Mouse (Mus musculus) hindbrain, embryonic 11.5 days (tissue): ENCODE results near the gene Pamr1. TPM values are rescaled to one million over a fixed set of nuclear protein-coding genes. Genes with fewer than 3 reads are reported as not detected.
A peak's percentile ranks its signal among the peaks of the same experiment; 100 is the strongest.

Experiments
- ATAC-seq: fragments of 200-750 bp; cut with Nextera tagmentation; 2 replicates; pipeline ENCODE4 v1.8.0; 2017; ENCODE audit warnings: mild to moderate bottlenecking, moderate TSS enrichment, moderate library complexity; ENCODE audit not compliant: low FRiP score
- DNase-seq: peaks from one replicate; pipeline ENCODE4 v3.0.0-alpha.2; 2015; ENCODE audit warnings: low spot score
- H3K27ac ChIP-seq: fragments of 300-500 bp; sonication (generic); 2 replicates; pipeline ENCODE4 v1.5.1; 2014; ENCODE audit warnings: mild to moderate bottlenecking, low read depth, low read length
- H3K27me3 ChIP-seq: fragments of 300-500 bp; sonication (generic); 2 replicates; pipeline ENCODE4 v1.6.1; 2014; ENCODE audit warnings: mild to moderate bottlenecking, low read length, moderate library complexity, mixed read lengths; ENCODE audit not compliant: control insufficient read depth, insufficient read depth
- H3K36me3 ChIP-seq: fragments of 300-500 bp; sonication (generic); 2 replicates; pipeline ENCODE4 v1.6.1; 2014; ENCODE audit warnings: mild to moderate bottlenecking, low read length, moderate library complexity, mixed read lengths; ENCODE audit not compliant: control insufficient read depth, insufficient read depth
- H3K4me1 ChIP-seq: fragments of 300-500 bp; sonication (generic); replicated peaks from 2 replicates; pipeline ENCODE4 v1.6.1; 2014; ENCODE audit warnings: low read length, mixed read lengths; ENCODE audit not compliant: control insufficient read depth, insufficient read depth
- H3K4me2 ChIP-seq: fragments of 300-500 bp; sonication (generic); replicated peaks from 2 replicates; pipeline ENCODE4 v1.6.1; 2014; ENCODE audit warnings: mild to moderate bottlenecking, low read depth, low read length
- H3K4me3 ChIP-seq: fragments of 300-500 bp; sonication (generic); 2 replicates; pipeline ENCODE4 v1.5.1; 2014; ENCODE audit warnings: low read depth, low read length
- H3K9ac ChIP-seq: fragments of 300-500 bp; sonication (generic); 2 replicates; pipeline ENCODE4 v1.6.1; 2014; ENCODE audit warnings: low read depth, low read length
- H3K9me3 ChIP-seq: fragments of 300-500 bp; sonication (generic); 2 replicates; pipeline ENCODE4 v1.6.1; 2016; ENCODE audit warnings: low read length; ENCODE audit not compliant: control insufficient read depth
- WGBS: fragments of 180-500 bp; shearing (Covaris S2); extraction: QIAGEN DNeasy Blood & Tissue Kit; methylation state at CpG from one replicate; pipeline ENCODE4 v1.1.7; 2014; 5-methylcytosine and 5-hydroxymethylcytosine counted together
- polyA plus RNA-seq: library from polyadenylated mRNA; unstranded; fragments of >200 nt; fragmentation: Nextera tagmentation; extraction: Ambion mirVana; gene quantifications from 2 replicates; pipeline ENCODE4 v1.2.1, GENCODE M21; 2014

Pamr1 gene
- polyA plus RNA-seq, 1 experiment from 2014 or later = 1.8 TPM

GRCm38 (mm10) chr2:102579248-102579647, 29.4 kb downstream of the Pamr1 start:
- Histone ChIP-seq H3K27ac (no peak overlapping the region), H3K4me1 (no peaks in the 10 kb centered on the region), H3K9me3 (no peaks in the 10 kb centered on the region), H3K36me3 (no peaks in the 10 kb centered on the region), H3K4me3 (no peak overlapping the region), H3K4me2 (no peak overlapping the region), H3K9ac (no peak overlapping the region), H3K27me3 (no peaks in the 10 kb centered on the region)
- WGBS = 83% methylated on average over 4 of the region's 4 CpGs
- ATAC-seq = no peak
- no peak for DNase-seq

GRCm38 (mm10) chr2:102589977-102590376, 40.2 kb downstream of the Pamr1 start:
- Histone ChIP-seq H3K27ac (no peak overlapping the region), H3K9me3 (no peaks in the 10 kb centered on the region), H3K4me1 (no peaks in the 10 kb centered on the region), H3K4me3 (no peak overlapping the region), H3K36me3 (no peaks in the 10 kb centered on the region), H3K9ac (no peak overlapping the region), H3K27me3 (no peaks in the 10 kb centered on the region), H3K4me2 (no peak overlapping the region)
- 40% methylated on average over 2 of the region's 2 CpGs for WGBS
- ATAC-seq (peak; percentile 67), DNase-seq (peak; percentile 72)

DNA sequence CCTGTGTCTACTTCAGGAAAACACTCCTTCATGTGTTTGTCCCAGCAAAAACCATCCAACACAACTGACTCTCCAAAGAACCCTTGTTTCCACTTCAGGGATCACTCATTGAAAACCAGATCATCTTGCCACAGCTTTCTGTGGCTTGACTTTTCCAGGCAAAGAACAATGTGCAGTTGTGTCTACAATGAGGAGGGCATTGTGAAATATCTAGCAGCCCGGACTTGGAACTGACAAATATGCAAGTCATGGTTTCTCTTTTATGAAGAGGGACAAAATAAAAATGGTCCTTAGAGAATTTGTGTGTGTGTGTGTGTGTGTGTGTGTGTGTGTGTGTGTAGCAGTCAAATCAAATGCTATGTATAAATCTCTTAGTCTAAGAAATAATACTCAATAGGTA, 44.7 kb downstream of the Pamr1 start:
- Histone ChIP-seq H3K4me2 (no peak overlapping the region), H3K36me3 (no peaks in the 10 kb centered on the region), H3K27ac (no peak overlapping the region), H3K27me3 (no peaks in the 10 kb centered on the region), H3K4me1 (no peaks in the 10 kb centered on the region), H3K4me3 (no peak overlapping the region), H3K9me3 (no peaks in the 10 kb centered on the region), H3K9ac (no peak overlapping the region)
- WGBS = 61% methylated on average over 1 of the region's 1 CpGs
- DNase-seq (no peak), ATAC-seq (no peak)

DNA sequence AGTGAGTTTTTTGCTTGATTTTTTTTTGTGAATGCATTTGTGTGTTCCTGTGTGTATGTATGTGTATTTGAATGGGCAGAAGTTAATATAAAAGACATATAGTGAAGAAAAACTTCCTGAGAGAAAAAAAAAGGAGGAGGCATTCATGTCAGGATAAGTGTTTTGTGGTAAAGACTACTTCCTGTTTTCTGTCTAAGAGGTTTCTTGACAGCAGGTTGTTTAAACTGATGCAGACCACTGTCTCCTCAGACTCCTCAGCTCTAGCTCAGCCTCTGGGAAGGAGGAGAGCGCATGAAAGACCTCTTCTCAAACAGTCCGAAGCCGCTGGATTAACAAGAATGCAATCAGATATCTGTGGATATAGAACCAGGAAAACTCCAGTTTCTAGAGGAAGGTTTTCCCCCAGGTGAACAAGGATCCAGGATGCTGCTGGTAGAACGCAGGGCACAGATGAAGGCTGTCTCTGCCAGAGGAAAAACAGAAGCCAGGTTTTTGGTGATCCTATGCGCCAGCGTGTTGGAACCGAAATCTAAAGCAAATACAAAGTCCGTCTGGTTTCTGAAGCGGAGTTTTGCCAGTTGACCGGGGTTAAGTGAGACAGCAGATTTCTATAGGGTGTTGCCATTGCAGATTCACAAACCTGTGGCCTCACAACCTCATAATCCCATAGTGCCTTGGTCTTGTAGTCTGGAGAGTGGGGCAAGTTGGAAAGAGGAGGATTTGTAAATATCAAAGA, 45.8 kb downstream of the Pamr1 start:
- Histone ChIP-seq H3K4me2 (no peak overlapping the region), H3K9me3 (no peaks in the 10 kb centered on the region), H3K4me3 (no peak overlapping the region), H3K27me3 (no peaks in the 10 kb centered on the region), H3K9ac (no peak overlapping the region), H3K4me1 (no peaks in the 10 kb centered on the region), H3K36me3 (no peaks in the 10 kb centered on the region), H3K27ac (no peak overlapping the region)
- 95% methylated on average over 10 of the region's 10 CpGs for WGBS
- ATAC-seq (no peak), DNase-seq (no peak)

- no peak overlapping the region for H3K9ac ChIP-seq
- H3K27me3 ChIP-seq = no peaks in the 10 kb centered on the region
- no peak overlapping the region for H3K4me3 ChIP-seq
- ATAC-seq = 0 out of 2 replicates have a peak, but pooled peaks have one; percentile 43
- no peak overlapping the region for H3K27ac ChIP-seq
- H3K4me2 ChIP-seq = no peak overlapping the region
- peak; percentile 13 for DNase-seq
- H3K9me3 ChIP-seq = no peaks in the 10 kb centered on the region
- H3K36me3 ChIP-seq = no peaks in the 10 kb centered on the region
- WGBS = 44% methylated on average over 2 of the region's 2 CpGs
- no peaks in the 10 kb centered on the region for H3K4me1 ChIP-seq
These were observed 49.3 kb downstream of the Pamr1 start for GRCm38 (mm10) chr2:102598911-102599721.

- no peaks in the 10 kb centered on the region for H3K4me1 ChIP-seq
- H3K4me3 ChIP-seq = no peak overlapping the region
- no peaks in the 10 kb centered on the region for H3K36me3 ChIP-seq
- ATAC-seq (no peak), DNase-seq (no peak)
- H3K27ac ChIP-seq = no peak overlapping the region
- H3K9me3 ChIP-seq = no peaks in the 10 kb centered on the region
- H3K9ac ChIP-seq = no peak overlapping the region
- no peak overlapping the region for H3K4me2 ChIP-seq
- 85% methylated on average over 4 of the region's 4 CpGs for WGBS
- H3K27me3 ChIP-seq = no peaks in the 10 kb centered on the region
These were observed 50.7 kb downstream of the Pamr1 start for GRCm38 (mm10) chr2:102600516-102600915.

- no peaks in the 10 kb centered on the region for H3K27me3 ChIP-seq
- no peak for ATAC-seq
- H3K4me3 ChIP-seq = no peak overlapping the region
- WGBS = 89% methylated on average over 4 of the region's 4 CpGs
- no peak overlapping the region for H3K9ac ChIP-seq
- H3K36me3 ChIP-seq = no peaks in the 10 kb centered on the region
- no peaks in the 10 kb centered on the region for H3K4me1 ChIP-seq
- no peak for DNase-seq
- H3K27ac ChIP-seq = no peak overlapping the region
- H3K9me3 ChIP-seq = no peaks in the 10 kb centered on the region
- no peak overlapping the region for H3K4me2 ChIP-seq
These were observed 60.7 kb downstream of the Pamr1 start for GRCm38 (mm10) chr2:102610485-102610884.

DNA sequence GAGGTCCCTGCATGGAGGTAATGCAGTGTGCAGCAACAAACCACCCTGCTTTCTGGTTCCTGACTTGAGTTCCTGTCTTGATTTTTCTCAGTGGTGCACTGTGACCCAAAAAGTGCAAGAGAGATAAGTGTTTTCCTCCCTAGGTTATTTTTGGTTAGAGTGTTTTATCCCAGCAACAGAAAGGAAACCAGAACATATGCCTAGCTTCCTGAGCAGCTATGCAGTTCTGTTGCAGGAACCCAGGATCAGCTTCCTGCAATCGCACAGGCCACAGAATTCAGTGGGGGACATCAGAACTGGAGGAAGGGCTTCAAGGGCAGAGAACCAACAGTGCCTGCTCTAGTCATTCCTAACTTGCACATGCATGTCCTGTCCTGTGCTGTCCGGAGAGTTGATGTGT, 66.8 kb downstream of the Pamr1 start:
- Histone ChIP-seq H3K9me3 (no peaks in the 10 kb centered on the region), H3K27me3 (no peaks in the 10 kb centered on the region), H3K36me3 (no peaks in the 10 kb centered on the region), H3K27ac (no peak overlapping the region), H3K4me1 (no peaks in the 10 kb centered on the region), H3K9ac (no peak overlapping the region), H3K4me3 (no peak overlapping the region), H3K4me2 (no peak overlapping the region)
- no peak for ATAC-seq
- no peak for DNase-seq
- 78% methylated on average over 2 of the region's 2 CpGs for WGBS
